Mouse (Mus musculus): Measurements from ENCODE around the gene Gm4952.

DNA sequence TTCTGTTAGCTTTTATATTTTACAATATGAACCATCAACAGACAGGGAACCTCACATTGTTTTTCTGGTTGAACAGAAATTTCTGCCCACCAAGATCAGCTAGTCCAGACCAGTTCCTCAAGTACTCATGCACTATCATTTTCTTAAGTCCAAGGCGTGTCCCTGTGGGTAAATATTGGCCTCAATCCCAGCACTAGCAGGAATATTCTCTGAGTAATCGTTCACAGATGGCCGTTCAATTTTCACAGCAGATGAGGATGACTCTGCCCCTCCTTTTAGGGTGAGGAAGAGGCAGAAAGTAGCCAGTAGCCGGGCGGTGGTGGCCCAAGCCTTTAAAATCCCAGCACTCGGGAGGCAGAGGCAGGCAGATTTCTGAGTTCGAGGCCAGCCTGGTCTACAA is 24.7 kb upstream of the Gm4952 start:
- TF ChIP-seq POLR2A (IDR thresholded peaks at IDR 0.05; ENCODE audit: insufficient read length, low read depth), result no peak
- no peak for TF ChIP-seq MAX (IDR thresholded peaks at IDR 0.05; ENCODE audit: low read depth)
- no peak for TF ChIP-seq MYOD1 (IDR thresholded peaks at IDR 0.05; ENCODE audit: control insufficient read depth in 1 of 3, insufficient read length in 2 of 3, low read depth in 2 of 3)
- TF ChIP-seq TCF3 (IDR thresholded peaks at IDR 0.05; ENCODE audit: insufficient read length, low read depth), result no peak
- no peak for TF ChIP-seq E2F4 (IDR thresholded peaks at IDR 0.05; ENCODE audit: insufficient read depth)
- no peak for TF ChIP-seq SRF (IDR thresholded peaks at IDR 0.05; ENCODE audit: control insufficient read depth, insufficient read length, low read depth)
- TF ChIP-seq MYOG (IDR thresholded peaks at IDR 0.05; ENCODE audit: control insufficient read depth in 1 of 3, insufficient read depth in 1 of 3, insufficient read length in 2 of 3, low read depth in 2 of 3), result no peak
- no peak for TF ChIP-seq POLR2AphosphoS2 (IDR thresholded peaks at IDR 0.05; ENCODE audit: insufficient read length, low read depth)
- TF ChIP-seq REST (IDR thresholded peaks at IDR 0.05; ENCODE audit: insufficient read depth, insufficient read length), result no peak
- TF ChIP-seq USF1 (IDR thresholded peaks at IDR 0.05; ENCODE audit: low read depth), result no peak

Measured in myocyte (in vitro differentiated cells).